Mouse (Mus musculus) bone marrow macrophage, adult 2 months (primary cell): Measurements from ENCODE around the gene Kif2c.

Experiments used
- CTCF ChIP-seq: IDR thresholded peaks from 2 replicates; pipeline ENCODE4 v1.5.1; 2012; ENCODE audit warnings: low read depth, mild to moderate bottlenecking, low read length, moderate library complexity
- POLR2A ChIP-seq: IDR thresholded peaks from 2 replicates; pipeline ENCODE4 v1.6.1; 2012; ENCODE audit warnings: mild to moderate bottlenecking, low read depth, low read length, borderline replicate concordance

- no peak for TF ChIP-seq CTCF
- TF ChIP-seq POLR2A = no peak
These were observed 57.0 kb downstream of the Kif2c start, which contains the start of gene Btbd19 for GRCm38 (mm10) chr4:117125348-117125909.
